Mouse (Mus musculus) stomach, embryonic 16.5 days (tissue): ENCODE data around the gene Rnf185. TPM values are rescaled to one million over a fixed set of nuclear protein-coding genes. Genes with fewer than 3 reads are reported as not detected.

Source experiments
- ATAC-seq: fragments of 200-750 bp; cut with Nextera tagmentation; 2 replicates; pipeline ENCODE4 v1.8.0; 2017; ENCODE audit warnings: moderate number of reproducible peaks, moderate TSS enrichment; ENCODE audit not compliant: insufficient read depth, low FRiP score
- H3K27ac ChIP-seq: fragments of 300-500 bp; sonication (generic); 2 replicates; pipeline ENCODE4 v1.5.1; 2014; ENCODE audit warnings: low read length
- H3K27me3 ChIP-seq: fragments of 300-500 bp; sonication (generic); 2 replicates; pipeline ENCODE4 v1.6.1; 2014; ENCODE audit warnings: low read length, control low read depth, mixed read lengths; ENCODE audit not compliant: control insufficient read depth, insufficient read depth
- H3K36me3 ChIP-seq: fragments of 300-500 bp; sonication (generic); 2 replicates; pipeline ENCODE4 v1.6.1; 2014; ENCODE audit warnings: low read length; ENCODE audit not compliant: control insufficient read depth, insufficient read depth
- H3K4me1 ChIP-seq: fragments of 300-500 bp; sonication (generic); 2 replicates; pipeline ENCODE4 v1.6.1; 2014; ENCODE audit warnings: low read length, control low read depth, mixed read lengths; ENCODE audit not compliant: control insufficient read depth, insufficient read depth
- H3K4me2 ChIP-seq: fragments of 300-500 bp; sonication (generic); 2 replicates; pipeline ENCODE4 v1.6.1; 2014; ENCODE audit warnings: low read depth, low read length, mixed read lengths
- H3K4me3 ChIP-seq: fragments of 300-500 bp; sonication (generic); replicated peaks from 2 replicates; pipeline ENCODE4 v1.5.1; 2014; ENCODE audit warnings: mild to moderate bottlenecking, low read length
- H3K9ac ChIP-seq: fragments of 300-500 bp; sonication (generic); 2 replicates; pipeline ENCODE4 v1.6.1; 2014; ENCODE audit warnings: low read length
- H3K9me3 ChIP-seq: fragments of 300-500 bp; sonication (generic); replicated peaks from 2 replicates; pipeline ENCODE4 v1.6.1; 2016; ENCODE audit warnings: low read length, control low read depth; ENCODE audit not compliant: control insufficient read depth
- WGBS: fragments of 180-500 bp; shearing (Covaris S2); extraction: QIAGEN DNeasy Blood & Tissue Kit; methylation state at CpG from one replicate; pipeline ENCODE4 v1.1.7; 2014; 5-methylcytosine and 5-hydroxymethylcytosine counted together
- polyA plus RNA-seq: library from polyadenylated mRNA; unstranded; fragments of >200 nt; fragmentation: Nextera tagmentation; extraction: Ambion mirVana; gene quantifications from 2 replicates; pipeline ENCODE4 v1.2.1, GENCODE M21; 2015

Gene Rnf185
- polyA plus RNA-seq, 1 experiment from 2014 or later = 30.7 TPM

DNA sequence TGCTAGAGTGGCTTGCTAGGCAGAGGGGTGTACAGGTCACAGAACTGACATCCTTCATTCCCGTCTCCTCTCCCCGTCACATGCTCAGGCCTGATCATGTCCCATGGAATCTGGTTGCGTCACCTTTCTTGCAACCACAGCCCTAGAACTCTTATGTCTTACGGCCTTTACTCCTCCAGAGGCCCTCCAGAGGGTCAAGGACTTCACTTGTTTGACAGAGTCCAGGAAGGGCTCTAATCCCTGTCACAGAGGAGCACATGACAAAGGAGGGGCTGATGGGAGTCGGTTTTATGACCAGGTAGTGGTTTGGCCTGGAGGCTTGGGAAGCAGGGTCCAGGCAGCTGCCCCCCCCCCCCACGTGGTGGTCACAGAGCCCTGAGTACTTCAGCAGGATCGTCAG, 83.2 kb downstream of the Rnf185 start:
- Histone ChIP-seq H3K27ac (peak overlapping the region; percentile 90), H3K4me2 (peak overlapping the region; percentile 92), H3K27me3 (no peaks in the 10 kb centered on the region), H3K9ac (peak overlapping the region; percentile 77; the same call in 1 of the 2 replicates), H3K4me1 (peaks cover 33% of the 10 kb centered on the region), H3K9me3 (no peaks in the 10 kb centered on the region), H3K4me3 (peak overlapping the region; percentile 61; the same call in 1 of the 2 replicates), H3K36me3 (no peaks in the 10 kb centered on the region)
- WGBS = 51% methylated on average over 7 of the region's 7 CpGs
- ATAC-seq = no peak

DNA sequence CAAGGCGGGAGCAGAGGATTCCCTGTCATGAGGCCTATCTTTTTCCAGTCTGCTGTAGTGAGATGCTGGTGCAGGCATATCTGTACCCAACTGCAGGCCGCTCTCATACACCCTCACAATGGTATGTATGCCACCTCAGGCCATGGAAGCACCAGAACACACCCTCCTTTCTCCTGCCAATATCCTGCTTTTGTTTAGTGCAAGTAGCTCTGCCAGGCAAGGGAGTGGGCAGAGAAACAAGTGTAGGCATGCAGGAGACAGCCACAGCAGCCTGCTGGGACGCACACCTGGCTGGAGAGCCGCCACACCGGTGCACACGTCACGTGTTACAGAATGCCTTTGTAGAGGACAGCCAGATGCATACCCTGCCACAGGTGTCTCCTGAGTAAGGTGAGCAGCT, 85.8 kb downstream of the Rnf185 start:
- Histone ChIP-seq H3K27me3 (no peaks in the 10 kb centered on the region), H3K9ac (no peak overlapping the region), H3K4me3 (no peak overlapping the region), H3K4me1 (peaks cover 20% of the 10 kb centered on the region), H3K4me2 (no peak overlapping the region), H3K36me3 (0 out of 2 replicates have a peak, but pooled peaks cover 4% of the 10 kb centered on the region), H3K27ac (peak overlapping the region; percentile 65), H3K9me3 (peaks cover 3% of the 10 kb centered on the region; the same call in 1 of the 2 replicates)
- whole genome bisulfite sequencing = 84% methylated on average over 7 of the region's 7 CpGs
- ATAC-seq = peak; percentile 14; the same call in 1 of the 2 replicates

Other genes starting within 250 kb of the Rnf185 start
- gene Eif4enif1, start 250.0 kb downstream of the Rnf185 start, polyA plus RNA-seq = 38.4 and 38.9 TPM in 2 replicates
- gene Drg1, start 185.9 kb downstream of the Rnf185 start, polyA plus RNA-seq = 193 and 213 TPM in 2 replicates
- 26.1 and 26.5 TPM in 2 replicates for gene Patz1, start 163.5 kb downstream of the Rnf185 start, polyA plus RNA-seq
- gene Pik3ip1, start 122.0 kb downstream of the Rnf185 start, polyA plus RNA-seq = 9.4 and 11.8 TPM in 2 replicates
- gene Limk2, start 43.2 kb downstream of the Rnf185 start, polyA plus RNA-seq = 92.6 and 109 TPM in 2 replicates
- gene Pla2g3, start 35.9 kb upstream of the Rnf185 start, polyA plus RNA-seq = 1.8 and 4.5 TPM in 2 replicates
- gene Inpp5j, start 52.5 kb upstream of the Rnf185 start, polyA plus RNA-seq = 3.4 and 3.5 TPM in 2 replicates
- 169 and 176 TPM in 2 replicates for gene Selenom, start 62.3 kb upstream of the Rnf185 start, polyA plus RNA-seq
- gene Smtn, start 88.2 kb upstream of the Rnf185 start, polyA plus RNA-seq = 122 and 128 TPM in 2 replicates
- gene Morc2a, start 196.8 kb upstream of the Rnf185 start, polyA plus RNA-seq = 23.4 and 25.4 TPM in 2 replicates